Mouse (Mus musculus): ENCODE results near the gene Sema5a.

DNA sequence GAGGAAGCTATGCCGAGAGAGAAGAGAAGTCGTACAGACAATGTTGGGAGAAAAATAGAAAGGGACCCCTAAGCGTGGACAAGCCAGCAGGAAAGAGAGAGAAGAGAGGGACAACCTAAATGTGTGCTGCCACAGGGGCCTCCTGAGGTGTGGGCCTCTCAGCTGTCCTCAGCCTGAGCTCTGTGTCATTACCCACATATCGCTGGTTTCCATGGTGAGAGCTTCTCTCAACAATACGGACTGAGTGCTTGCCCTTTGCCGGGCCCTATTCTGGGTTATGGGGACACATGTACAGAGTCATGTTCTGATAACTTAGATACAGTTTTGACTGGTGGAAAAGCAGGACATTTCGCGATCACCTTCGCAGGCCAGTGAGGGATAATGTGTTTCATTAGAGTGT, 46.5 kb upstream of the Sema5a start:
- TF ChIP-seq POLR2A (IDR thresholded peaks at IDR 0.05; ENCODE audit: borderline replicate concordance, extremely low read depth, insufficient read depth, insufficient read length, poor library complexity, severe bottlenecking) (no peak), CTCF (IDR thresholded peaks at IDR 0.05; ENCODE audit: borderline replicate concordance, extremely low read depth, insufficient read depth, insufficient read length) (no peak)

Data from brain, embryonic 14.5 days (tissue).